Mouse (Mus musculus): ENCODE data around the gene Cpa1. TPM values are rescaled to one million over a fixed set of nuclear protein-coding genes. Genes with fewer than 3 reads are reported as not detected.

Gene Cpa1
- polyA plus RNA-seq, 1 experiment from 2014 or later = 1.3 TPM

GRCm38 (mm10) chr6:30624763-30625162, 14.3 kb upstream of the Cpa1 start:
- peak overlapping the region; percentile 40 for H3K27ac ChIP-seq (replicated peaks)
- 72% methylated on average over 9 of the region's 9 CpGs for WGBS
- no peak for DNase-seq (ENCODE audit: low spot score)

GRCm38 (mm10) chr6:30628152-30628551, 10.9 kb upstream of the Cpa1 start:
- WGBS = 50% methylated on average over 6 of the region's 6 CpGs
- no peaks in the 10 kb centered on the region for H3K36me3 ChIP-seq (ENCODE audit: control insufficient read depth, insufficient read depth, low read length)
- ATAC-seq (ENCODE audit: low FRiP score, low TSS enrichment) (no peak; the same call in 1 of the 2 replicates), DNase-seq (ENCODE audit: low spot score) (no peak)
- H3K9ac ChIP-seq (ENCODE audit: low read length) = no peak overlapping the region
- no peak overlapping the region for H3K4me2 ChIP-seq (replicated peaks; ENCODE audit: low read depth)
- H3K4me3 ChIP-seq (ENCODE audit: low read depth, low read length) = no peak overlapping the region
- no peak for TF ChIP-seq CTCF (IDR thresholded peaks at IDR 0.05; ENCODE audit: low read depth)
- TF ChIP-seq EP300 (optimal IDR thresholded peaks at IDR 0.05) = no peak
- H3K27ac ChIP-seq (replicated peaks) = no peak overlapping the region
- H3K27me3 ChIP-seq (ENCODE audit: control insufficient read depth, insufficient read depth, low read length) = no peaks in the 10 kb centered on the region
- H3K4me1 ChIP-seq (replicated peaks; ENCODE audit: control insufficient read depth, insufficient read depth) = no peaks in the 10 kb centered on the region
- H3K9me3 ChIP-seq (ENCODE audit: control insufficient read depth, low read length) = no peaks in the 10 kb centered on the region

More at GRCm38 (mm10) chr6:30624763-30625162, 14.3 kb upstream of the Cpa1 start:
- no peaks in the 10 kb centered on the region for H3K36me3 ChIP-seq (ENCODE audit: control insufficient read depth, insufficient read depth, low read length)
- no peak overlapping the region for H3K4me3 ChIP-seq (ENCODE audit: low read depth, low read length)
- TF ChIP-seq EP300 (optimal IDR thresholded peaks at IDR 0.05) (no peak), CTCF (IDR thresholded peaks at IDR 0.05; ENCODE audit: low read depth) (no peak)
- H3K4me1 ChIP-seq (replicated peaks; ENCODE audit: control insufficient read depth, insufficient read depth) = no peaks in the 10 kb centered on the region
- ATAC-seq (ENCODE audit: low FRiP score, low TSS enrichment) = peak; percentile 52; the same call in 1 of the 2 replicates
- H3K9ac ChIP-seq (ENCODE audit: low read length) = no peak overlapping the region
- H3K4me2 ChIP-seq (replicated peaks; ENCODE audit: low read depth) = no peak overlapping the region
- no peaks in the 10 kb centered on the region for H3K27me3 ChIP-seq (ENCODE audit: control insufficient read depth, insufficient read depth, low read length)
- no peaks in the 10 kb centered on the region for H3K9me3 ChIP-seq (ENCODE audit: control insufficient read depth, low read length)

- Histone ChIP-seq H3K36me3 (ENCODE audit: control insufficient read depth, insufficient read depth, low read length) (no peaks in the 10 kb centered on the region), H3K9me3 (ENCODE audit: control insufficient read depth, low read length) (no peaks in the 10 kb centered on the region), H3K9ac (ENCODE audit: low read length) (no peak overlapping the region), H3K27ac (replicated peaks) (no peak overlapping the region), H3K4me3 (ENCODE audit: low read depth, low read length) (no peak overlapping the region), H3K4me2 (replicated peaks; ENCODE audit: low read depth) (no peak overlapping the region), H3K4me1 (replicated peaks; ENCODE audit: control insufficient read depth, insufficient read depth) (no peaks in the 10 kb centered on the region), H3K27me3 (ENCODE audit: control insufficient read depth, insufficient read depth, low read length) (no peaks in the 10 kb centered on the region)
- TF ChIP-seq EP300 (optimal IDR thresholded peaks at IDR 0.05) = no peak
- no peak for TF ChIP-seq CTCF (IDR thresholded peaks at IDR 0.05; ENCODE audit: low read depth)
- DNase-seq (ENCODE audit: low spot score) (no peak), ATAC-seq (ENCODE audit: low FRiP score, low TSS enrichment) (no peak)
- 70% methylated on average over 1 of the region's 1 CpGs for WGBS
Observed at GRCm38 (mm10) chr6:30629989-30630388, 9.0 kb upstream of the Cpa1 start.

- Histone ChIP-seq H3K9me3 (ENCODE audit: control insufficient read depth, low read length) (no peaks in the 10 kb centered on the region), H3K9ac (ENCODE audit: low read length) (no peak overlapping the region), H3K27me3 (ENCODE audit: control insufficient read depth, insufficient read depth, low read length) (no peaks in the 10 kb centered on the region), H3K27ac (replicated peaks) (no peak overlapping the region), H3K4me2 (replicated peaks; ENCODE audit: low read depth) (no peak overlapping the region), H3K4me1 (replicated peaks; ENCODE audit: control insufficient read depth, insufficient read depth) (no peaks in the 10 kb centered on the region), H3K4me3 (ENCODE audit: low read depth, low read length) (no peak overlapping the region), H3K36me3 (ENCODE audit: control insufficient read depth, insufficient read depth, low read length) (no peaks in the 10 kb centered on the region)
- ATAC-seq (ENCODE audit: low FRiP score, low TSS enrichment) (no peak), DNase-seq (ENCODE audit: low spot score) (no peak)
- 30% methylated on average over 8 of the region's 8 CpGs for WGBS
- TF ChIP-seq CTCF (IDR thresholded peaks at IDR 0.05; ENCODE audit: low read depth) (no peak), EP300 (optimal IDR thresholded peaks at IDR 0.05) (no peak)
Observed at GRCm38 (mm10) chr6:30635361-30635862, 3.6 kb upstream of the Cpa1 start.

GRCm38 (mm10) chr6:30636186-30636842, 2.7 kb upstream of the Cpa1 start:
- WGBS = 28% methylated on average over 4 of the region's 4 CpGs
- Histone ChIP-seq H3K27ac (replicated peaks) (peak overlapping the region; percentile 71), H3K4me3 (ENCODE audit: low read depth, low read length) (no peak overlapping the region), H3K4me2 (replicated peaks; ENCODE audit: low read depth) (no peak overlapping the region), H3K27me3 (ENCODE audit: control insufficient read depth, insufficient read depth, low read length) (no peaks in the 10 kb centered on the region), H3K9ac (ENCODE audit: low read length) (no peak overlapping the region), H3K36me3 (ENCODE audit: control insufficient read depth, insufficient read depth, low read length) (no peaks in the 10 kb centered on the region), H3K4me1 (replicated peaks; ENCODE audit: control insufficient read depth, insufficient read depth) (no peaks in the 10 kb centered on the region), H3K9me3 (ENCODE audit: control insufficient read depth, low read length) (no peaks in the 10 kb centered on the region)
- ATAC-seq (ENCODE audit: low FRiP score, low TSS enrichment) (no peak; the same call in 1 of the 2 replicates), DNase-seq (ENCODE audit: low spot score) (no peak)
- no peak for TF ChIP-seq CTCF (IDR thresholded peaks at IDR 0.05; ENCODE audit: low read depth)
- no peak for TF ChIP-seq EP300 (optimal IDR thresholded peaks at IDR 0.05)

GRCm38 (mm10) chr6:30643694-30644460, 4.9 kb downstream of the Cpa1 start:
- no peaks in the 10 kb centered on the region for H3K4me1 ChIP-seq (replicated peaks; ENCODE audit: control insufficient read depth, insufficient read depth)
- TF ChIP-seq EP300 (optimal IDR thresholded peaks at IDR 0.05) (no peak), CTCF (IDR thresholded peaks at IDR 0.05; ENCODE audit: low read depth) (no peak)
- H3K4me2 ChIP-seq (replicated peaks; ENCODE audit: low read depth) = no peak overlapping the region
- H3K36me3 ChIP-seq (ENCODE audit: control insufficient read depth, insufficient read depth, low read length) = no peaks in the 10 kb centered on the region
- DNase-seq (ENCODE audit: low spot score) (no peak), ATAC-seq (ENCODE audit: low FRiP score, low TSS enrichment) (no peak)
- H3K4me3 ChIP-seq (ENCODE audit: low read depth, low read length) = no peak overlapping the region
- H3K27me3 ChIP-seq (ENCODE audit: control insufficient read depth, insufficient read depth, low read length) = no peaks in the 10 kb centered on the region
- no peak overlapping the region for H3K27ac ChIP-seq (replicated peaks)
- 69% methylated on average over 12 of the region's 12 CpGs for WGBS
- H3K9me3 ChIP-seq (ENCODE audit: control insufficient read depth, low read length) = no peaks in the 10 kb centered on the region
- H3K9ac ChIP-seq (ENCODE audit: low read length) = no peak overlapping the region
